Mouse (Mus musculus): ENCODE data around the gene Ghrl.

Gene Ghrl

GRCm38 (mm10) chr6:113683081-113683825, 36.4 kb downstream of the Ghrl start:
- TF ChIP-seq GATA4 (IDR thresholded peaks at IDR 0.05; ENCODE audit: insufficient replicate concordance, low read length): no peak

GRCm38 (mm10) chr6:113681271-113681670, 38.4 kb downstream of the Ghrl start:
- peak; percentile 59; the same call in 1 of the 2 replicates for TF ChIP-seq GATA4 (IDR thresholded peaks at IDR 0.05; ENCODE audit: insufficient replicate concordance, low read length)

- no peak for TF ChIP-seq GATA4 (IDR thresholded peaks at IDR 0.05; ENCODE audit: insufficient replicate concordance, low read length)
These were observed 39.6 kb downstream of the Ghrl start for GRCm38 (mm10) chr6:113679993-113680566.

GRCm38 (mm10) chr6:113678246-113679012, 41.3 kb downstream of the Ghrl start:
- TF ChIP-seq GATA4 (IDR thresholded peaks at IDR 0.05; ENCODE audit: insufficient replicate concordance, low read length): no peak

- no peak for TF ChIP-seq GATA4 (IDR thresholded peaks at IDR 0.05; ENCODE audit: insufficient replicate concordance, low read length)
These were observed 42.5 kb downstream of the Ghrl start for GRCm38 (mm10) chr6:113677070-113677734.

GRCm38 (mm10) chr6:113675991-113676390, 43.7 kb downstream of the Ghrl start:
- TF ChIP-seq GATA4 (IDR thresholded peaks at IDR 0.05; ENCODE audit: insufficient replicate concordance, low read length): no peak

- TF ChIP-seq GATA4 (IDR thresholded peaks at IDR 0.05; ENCODE audit: insufficient replicate concordance, low read length): no peak
These were observed 44.4 kb downstream of the Ghrl start for GRCm38 (mm10) chr6:113675234-113675633.

GRCm38 (mm10) chr6:113672989-113673388, 46.7 kb downstream of the Ghrl start:
- TF ChIP-seq GATA4 (IDR thresholded peaks at IDR 0.05; ENCODE audit: insufficient replicate concordance, low read length): no peak

GRCm38 (mm10) chr6:113669821-113670220, 49.9 kb downstream of the Ghrl start:
- TF ChIP-seq GATA4 (IDR thresholded peaks at IDR 0.05; ENCODE audit: insufficient replicate concordance, low read length): no peak

GRCm38 (mm10) chr6:113668287-113669154, 51.2 kb downstream of the Ghrl start:
- peak; percentile 95 for TF ChIP-seq GATA4 (IDR thresholded peaks at IDR 0.05; ENCODE audit: insufficient replicate concordance, low read length)

GRCm38 (mm10) chr6:113667611-113668122, 52.0 kb downstream of the Ghrl start:
- no peak for TF ChIP-seq GATA4 (IDR thresholded peaks at IDR 0.05; ENCODE audit: insufficient replicate concordance, low read length)

Data from liver, adult (tissue).